Mouse (Mus musculus) forebrain, embryonic 13.5 days (tissue): Measurements from ENCODE around the gene Olfr319. TPM values are rescaled to one million over a fixed set of nuclear protein-coding genes. Genes with fewer than 3 reads are reported as not detected.
"Not testable (repeated sequence)": the region's sequence is repeated elsewhere in the genome, so short reads cannot be mapped to it uniquely, and the experiment has no call there.

Experiments used
- ATAC-seq: fragments of 200-750 bp; cut with Nextera tagmentation; 2 replicates; pipeline ENCODE4 v1.8.0; 2017
- H3K27ac ChIP-seq: fragments of 300-500 bp; sonication (generic); 2 replicates; pipeline ENCODE4 v1.5.1; 2015; ENCODE audit warnings: inconsistent platforms, mild to moderate bottlenecking, moderate library complexity
- H3K27me3 ChIP-seq: fragments of 300-500 bp; sonication (generic); 2 replicates; pipeline ENCODE4 v1.6.1; 2015; ENCODE audit warnings: mild to moderate bottlenecking, inconsistent platforms
- H3K36me3 ChIP-seq: fragments of 300-500 bp; sonication (generic); 2 replicates; pipeline ENCODE4 v1.6.1; 2015; ENCODE audit warnings: mild to moderate bottlenecking, inconsistent platforms; ENCODE audit not compliant: poor library complexity, severe bottlenecking
- H3K4me1 ChIP-seq: fragments of 300-500 bp; sonication (generic); 2 replicates; pipeline ENCODE4 v1.6.1; 2015; ENCODE audit warnings: inconsistent platforms
- H3K4me2 ChIP-seq: fragments of 300-500 bp; sonication (generic); 2 replicates; pipeline ENCODE4 v1.6.1; 2015; ENCODE audit warnings: inconsistent platforms, mild to moderate bottlenecking, moderate library complexity
- H3K4me3 ChIP-seq: fragments of 300-500 bp; sonication (generic); 2 replicates; pipeline ENCODE4 v1.5.1; 2015; ENCODE audit warnings: mild to moderate bottlenecking, inconsistent platforms
- H3K9ac ChIP-seq: fragments of 300-500 bp; sonication (generic); 2 replicates; pipeline ENCODE4 v1.6.1; 2015; ENCODE audit warnings: mild to moderate bottlenecking, inconsistent platforms
- H3K9me3 ChIP-seq: fragments of 300-500 bp; sonication (generic); replicated peaks from 2 replicates; pipeline ENCODE4 v1.6.1; 2016; ENCODE audit warnings: inconsistent platforms
- WGBS: fragments of 180-500 bp; shearing (Covaris S2); methylation state at CpG from one replicate; pipeline ENCODE4 v1.1.7; 2015; 5-methylcytosine and 5-hydroxymethylcytosine counted together
- polyA plus RNA-seq: library from polyadenylated mRNA; unstranded; fragments of >200 nt; fragmentation: Nextera tagmentation; extraction: Ambion mirVana; gene quantifications from 2 replicates; pipeline ENCODE4 v1.2.1, GENCODE M21; 2015

The Olfr319 gene
- polyA plus RNA-seq, 1 experiment from 2014 or later, result not detected

- 0 out of 2 replicates have a peak, but pooled peaks cover 2% of the 10 kb centered on the region for H3K9me3 ChIP-seq
- 83% methylated on average over 4 of the region's 4 CpGs for WGBS
- H3K36me3 ChIP-seq, result no peaks in the 10 kb centered on the region
- no peak within 1 kb of the TSS for H3K4me2 ChIP-seq
- no peaks in the 10 kb centered on the region for H3K4me1 ChIP-seq
- H3K27ac ChIP-seq, result no peak within 1 kb of the TSS
- H3K4me3 ChIP-seq, result no peak within 1 kb of the TSS
- no peak for ATAC-seq
- H3K9ac ChIP-seq, result no peak within 1 kb of the TSS
- no peaks in the 10 kb centered on the region for H3K27me3 ChIP-seq
Observed at GRCm38 (mm10) chr11:58738792-58739262, 39.9 kb downstream of the Olfr319 start, which contains the start of gene Olfr317. Olfr317 (minus strand) TSS chr11:58739212.

- H3K4me1 ChIP-seq, H3K9me3 ChIP-seq, ATAC-seq, H3K36me3 ChIP-seq, H3K4me2 ChIP-seq, H3K27me3 ChIP-seq, H3K27ac ChIP-seq, H3K4me3 ChIP-seq, H3K9ac ChIP-seq: not testable (repeated sequence)
- WGBS, result 80% methylated on average over 18 of the region's 18 CpGs
Observed at GRCm38 (mm10) chr11:58751096-58751495, 52.1 kb downstream of the Olfr319 start.

GRCm38 (mm10) chr11:58752434-58752833, 53.5 kb downstream of the Olfr319 start, which contains the start of gene Olfr316:
Olfr316 (plus strand) TSS chr11:58752734.
- Histone ChIP-seq H3K9me3 (no peaks in the 10 kb centered on the region), H3K27ac (no peak within 1 kb of the TSS), H3K27me3 (no peaks in the 10 kb centered on the region), H3K4me3 (no peak within 1 kb of the TSS), H3K4me2 (no peak within 1 kb of the TSS), H3K36me3 (no peaks in the 10 kb centered on the region), H3K4me1 (no peaks in the 10 kb centered on the region), H3K9ac (no peak within 1 kb of the TSS)
- ATAC-seq, result no peak
- 94% methylated on average over 2 of the region's 2 CpGs for WGBS

Other genes starting within 250 kb of the Olfr319 start
- gene Lypd9, start 246.2 kb upstream of the Olfr319 start, polyA plus RNA-seq, result not detected in 2 replicates
- not detected in 2 replicates for gene Olfr30, start 236.9 kb upstream of the Olfr319 start, polyA plus RNA-seq
- gene Olfr332, start 206.6 kb upstream of the Olfr319 start, polyA plus RNA-seq, result not detected in 2 replicates
- gene Olfr331, start 196.6 kb upstream of the Olfr319 start, polyA plus RNA-seq, result not detected in 2 replicates
- not detected in 2 replicates for gene Olfr330, start 164.3 kb upstream of the Olfr319 start, polyA plus RNA-seq
- not detected in 2 replicates for gene Olfr329-ps, start 152.7 kb upstream of the Olfr319 start, polyA plus RNA-seq
- gene Olfr328, start 143.5 kb upstream of the Olfr319 start, polyA plus RNA-seq, result not detected in 2 replicates
- not detected in 2 replicates for gene Olfr224, start 128.6 kb upstream of the Olfr319 start, polyA plus RNA-seq
- gene Olfr325, start 121.4 kb upstream of the Olfr319 start, polyA plus RNA-seq, result not detected in 2 replicates
- gene Olfr324, start 104.0 kb upstream of the Olfr319 start, polyA plus RNA-seq, result not detected in 2 replicates
- not detected in 2 replicates for gene 2210407C18Rik, start 83.1 kb upstream of the Olfr319 start, polyA plus RNA-seq
- not detected in 2 replicates for gene Olfr323, start 68.7 kb upstream of the Olfr319 start, polyA plus RNA-seq
- gene Trim58, start 58.7 kb upstream of the Olfr319 start, polyA plus RNA-seq, result 0.10 TPM in 1 of 2 replicates, not detected in the other
- gene Olfr322, start 40.4 kb upstream of the Olfr319 start, polyA plus RNA-seq, result not detected in 2 replicates
- gene Olfr320, start 18.1 kb upstream of the Olfr319 start, polyA plus RNA-seq, result not detected in 2 replicates
- gene Olfr318, start 24.9 kb downstream of the Olfr319 start, polyA plus RNA-seq, result not detected in 2 replicates
- gene Olfr317, start 40.0 kb downstream of the Olfr319 start, polyA plus RNA-seq, result 0.09 TPM in 1 of 2 replicates, not detected in the other
- gene Olfr316, start 53.6 kb downstream of the Olfr319 start, polyA plus RNA-seq, result not detected in 2 replicates
- gene Olfr315, start 74.0 kb downstream of the Olfr319 start, polyA plus RNA-seq, result not detected in 2 replicates
- not detected in 2 replicates for gene Olfr314, start 83.8 kb downstream of the Olfr319 start, polyA plus RNA-seq
- gene Fam183b, start 102.8 kb downstream of the Olfr319 start, polyA plus RNA-seq, result 2.9 and 5.0 TPM in 2 replicates
- gene Olfr313, start 115.8 kb downstream of the Olfr319 start, polyA plus RNA-seq, result not detected in 2 replicates
- not detected in 2 replicates for gene Olfr312, start 130.1 kb downstream of the Olfr319 start, polyA plus RNA-seq
- gene Olfr311, start 140.1 kb downstream of the Olfr319 start, polyA plus RNA-seq, result not detected in 2 replicates
- gene Gm12258, start 148.0 kb downstream of the Olfr319 start, polyA plus RNA-seq, result 14.3 and 18.4 TPM in 2 replicates
- 10.5 and 10.9 TPM in 2 replicates for gene 2810021J22Rik, start 168.1 kb downstream of the Olfr319 start, polyA plus RNA-seq
- gene Zfp39, start 205.1 kb downstream of the Olfr319 start, polyA plus RNA-seq, result 4.8 and 4.9 TPM in 2 replicates
- not detected in 2 replicates for gene Btnl10, start 218.7 kb downstream of the Olfr319 start, polyA plus RNA-seq
- gene Rnf187, start 239.8 kb downstream of the Olfr319 start, polyA plus RNA-seq, result 368 and 373 TPM in 2 replicates
- 315 and 321 TPM in 2 replicates for gene Hist3h2ba, start 249.8 kb downstream of the Olfr319 start, polyA plus RNA-seq